ENCODE assay signal across 19 mouse cellular contexts in genomic region chr1:38733201-38733600, GRCm38 (mm10).
A peak's percentile ranks its signal among the peaks of the same experiment; 100 is the strongest.
DNase-seq lines count a peak whose midpoint lies in the region; ATAC-seq lines count a peak whose summit lies in the region.
"Had no signal": no experiment of that assay in that cellular context is flagged by ENCODE, and none has a peak within 500 bp of the region (broad histone marks: within the 10 kb centered on the region; RNA-seq: fewer than 3 reads in every experiment).

No protein-coding gene starts in this region.

- DNase-seq in adipocyte (ENCODE audit: low spot score), result peak; percentile 94
- DNase-seq: adrenal gland, adult 2 months; adrenal gland, adult 8-10 months; adrenal gland, postnatal 10 days; adrenal gland, postnatal 14 days; adrenal gland, postnatal 25 days; adrenal gland, postnatal 36 days; B cell, adult 2 months; cerebellum, adult 11 months; cerebellum, adult 11-12 months; cerebellum, adult 18-20 months; cerebellum, adult 2 months; cerebellum, adult 8-10 months had no signal

- no peaks in the 10 kb centered on the region for H3K9me3 ChIP-seq in heart, embryonic 11.5 days (replicated peaks; ENCODE audit: control insufficient read depth, low read length)
- H3K9me3 ChIP-seq: G1E had no signal

- H3K4me3 ChIP-seq in heart, embryonic 11.5 days (ENCODE audit: low read depth, low read length), result no peak overlapping the region

- no peak overlapping the region for H3K27ac ChIP-seq in heart, embryonic 11.5 days (ENCODE audit: low read depth, low read length)

- H3K9ac ChIP-seq in heart, embryonic 11.5 days (ENCODE audit: low read depth, low read length), result no peak overlapping the region

- no peaks in the 10 kb centered on the region for H3K27me3 ChIP-seq in heart, embryonic 11.5 days (ENCODE audit: control insufficient read depth, insufficient read depth, low read length)
- H3K27me3 ChIP-seq: CH12.LX, Patski had no signal

- no peak overlapping the region for H3K4me2 ChIP-seq in heart, embryonic 11.5 days

- no peaks in the 10 kb centered on the region for H3K4me1 ChIP-seq in heart, embryonic 11.5 days (ENCODE audit: control insufficient read depth, insufficient read depth, low read length)

- ATAC-seq in heart, embryonic 11.5 days (replicated peaks; ENCODE audit: insufficient number of reproducible peaks, low FRiP score, low TSS enrichment), result no peak
- ATAC-seq: activated CD4-positive, CD25-positive, alpha-beta regulatory T cell, adult 4 months; CD4-positive, CD25-positive, alpha-beta regulatory T cell, adult 4 months; Patski had no signal

- no peaks in the 10 kb centered on the region for H3K36me3 ChIP-seq in heart, embryonic 11.5 days (ENCODE audit: control insufficient read depth, insufficient read depth, low read length)
- H3K36me3 ChIP-seq: G1E had no signal
